Comparison of ENCODE assay signal across 16 mouse cellular contexts in the genomic region with DNA sequence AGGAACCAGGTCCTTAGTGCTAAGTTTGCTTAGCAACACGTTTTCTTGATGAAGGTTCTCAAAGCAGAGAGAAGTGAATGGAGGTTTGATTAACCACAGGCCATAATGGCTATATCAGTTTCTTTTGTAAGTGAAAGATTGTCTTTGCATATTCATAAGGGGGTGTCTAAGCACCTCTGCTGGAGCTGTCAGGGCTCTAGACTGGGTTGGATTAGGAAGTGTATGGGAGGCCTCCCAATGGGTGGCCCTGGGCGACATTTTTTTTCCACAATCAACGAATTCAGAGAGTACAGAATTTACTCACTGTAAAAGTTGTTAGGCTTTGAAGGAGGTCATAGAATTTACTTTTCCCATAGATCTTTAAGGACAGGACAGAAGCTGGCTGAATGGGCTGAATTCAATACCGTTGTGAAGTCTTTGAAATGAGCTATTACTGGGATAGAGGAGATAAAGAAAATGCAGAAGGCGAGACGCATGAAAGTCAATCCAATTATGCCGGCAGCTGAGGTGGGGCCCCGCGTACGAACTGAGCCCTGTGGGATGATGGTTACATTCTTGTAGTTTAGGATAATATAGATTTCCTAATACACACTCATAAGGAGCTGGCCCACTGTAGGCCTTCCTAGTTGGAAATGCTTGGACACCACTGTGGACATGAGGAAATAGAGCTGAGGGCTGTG.
DNase-seq lines count a peak whose midpoint lies in the region; ATAC-seq and TF ChIP-seq lines count a peak whose summit lies in the region.
"Had no signal": no experiment of that assay in that cellular context is flagged by ENCODE, and none has a peak within 500 bp of the region (broad histone marks: within the 10 kb centered on the region; RNA-seq: fewer than 3 reads in every experiment).

No protein-coding gene starts in this region.

- H3K27ac ChIP-seq in forebrain, embryonic 12.5 days = peak overlapping the region; percentile 60
- peak overlapping the region; percentile 66 for H3K27ac ChIP-seq in hindbrain, embryonic 14.5 days
- H3K27ac ChIP-seq in midbrain, embryonic 16.5 days (ENCODE audit: low read length) = peak overlapping the region; percentile 66
- no peak overlapping the region for H3K27ac ChIP-seq in liver, postnatal 0 days (ENCODE audit: low read depth)
- H3K27ac ChIP-seq: kidney, postnatal 0 days had no signal

- no peak overlapping the region for H3K4me2 ChIP-seq in forebrain, embryonic 12.5 days
- H3K4me2 ChIP-seq in hindbrain, embryonic 14.5 days (replicated peaks) = no peak overlapping the region
- H3K4me2 ChIP-seq in midbrain, embryonic 16.5 days (ENCODE audit: low read length) = no peak overlapping the region
- no peak overlapping the region for H3K4me2 ChIP-seq in liver, postnatal 0 days (ENCODE audit: low read depth, low read length)

- TF ChIP-seq CTCF in liver, postnatal 0 days (IDR thresholded peaks at IDR 0.05; ENCODE audit: low read depth) = no peak

- peaks cover 27% of the 10 kb centered on the region for H3K4me1 ChIP-seq in forebrain, embryonic 12.5 days
- peaks cover 18% of the 10 kb centered on the region for H3K4me1 ChIP-seq in hindbrain, embryonic 14.5 days (replicated peaks; ENCODE audit: control insufficient read depth, insufficient read depth, low read length)
- H3K4me1 ChIP-seq in midbrain, embryonic 16.5 days (ENCODE audit: control insufficient read depth, insufficient read depth, low read length) = peaks cover 19% of the 10 kb centered on the region
- no peaks in the 10 kb centered on the region for H3K4me1 ChIP-seq in liver, postnatal 0 days (ENCODE audit: insufficient read depth)

- H3K9ac ChIP-seq in forebrain, embryonic 12.5 days = no peak overlapping the region
- no peak overlapping the region for H3K9ac ChIP-seq in hindbrain, embryonic 14.5 days
- no peak overlapping the region for H3K9ac ChIP-seq in midbrain, embryonic 16.5 days (ENCODE audit: low read depth, low read length)
- no peak overlapping the region for H3K9ac ChIP-seq in liver, postnatal 0 days (replicated peaks)

- DNase-seq in heart, adult 11 months = peak; percentile 87
- no peak for DNase-seq in heart, postnatal 25 days (ENCODE audit: low spot score)
- no peak for DNase-seq in hindbrain, embryonic 14.5 days (ENCODE audit: low spot score)
- no peak for DNase-seq in ovary, postnatal 10 days (ENCODE audit: low spot score)
- no peak for DNase-seq in liver, postnatal 0 days
- no peak for DNase-seq in retina, embryonic 14.5 days (ENCODE audit: low spot score)
- DNase-seq: cerebellum, postnatal 14 days; retina, postnatal 1 day; thymus, postnatal 36 days had no signal

- TF ChIP-seq EP300 in liver, postnatal 0 days (IDR thresholded peaks at IDR 0.05; ENCODE audit: low read depth) = no peak

- H3K4me3 ChIP-seq in forebrain, embryonic 12.5 days (replicated peaks) = no peak overlapping the region
- H3K4me3 ChIP-seq in hindbrain, embryonic 14.5 days (replicated peaks; ENCODE audit: low read length) = no peak overlapping the region
- no peak overlapping the region for H3K4me3 ChIP-seq in midbrain, embryonic 16.5 days (ENCODE audit: low read depth, low read length)
- no peak overlapping the region for H3K4me3 ChIP-seq in liver, postnatal 0 days (ENCODE audit: low read depth, low read length)
- H3K4me3 ChIP-seq: erythroblast, embryonic 14.5 days; myocyte had no signal

- H3K36me3 ChIP-seq in forebrain, embryonic 12.5 days (replicated peaks) = no peaks in the 10 kb centered on the region; the same call in 1 of the 2 replicates
- H3K36me3 ChIP-seq in hindbrain, embryonic 14.5 days (replicated peaks; ENCODE audit: control insufficient read depth, insufficient read depth) = peaks cover 21% of the 10 kb centered on the region
- H3K36me3 ChIP-seq in midbrain, embryonic 16.5 days (ENCODE audit: control insufficient read depth, insufficient read depth, low read length) = no peaks in the 10 kb centered on the region
- H3K36me3 ChIP-seq in liver, postnatal 0 days (replicated peaks; ENCODE audit: insufficient read depth, low read length) = no peaks in the 10 kb centered on the region

- 19% methylated on average over 10 of the region's 10 CpGs for WGBS in forebrain, embryonic 12.5 days
- WGBS in hindbrain, embryonic 14.5 days = 27% methylated on average over 10 of the region's 10 CpGs
- 12% methylated on average over 10 of the region's 10 CpGs for WGBS in midbrain, embryonic 16.5 days
- WGBS in liver, postnatal 0 days (ENCODE audit: insufficient replicate concordance) = 76% methylated on average over 10 of the region's 10 CpGs

- ATAC-seq in forebrain, embryonic 12.5 days (ENCODE audit: low FRiP score) = peak; percentile 75; the same call in 1 of the 2 replicates
- peak; percentile 27; the same call in 1 of the 2 replicates for ATAC-seq in hindbrain, embryonic 14.5 days (ENCODE audit: low FRiP score)
- ATAC-seq in midbrain, embryonic 16.5 days = no peak
- ATAC-seq in liver, postnatal 0 days = no peak
- ATAC-seq: activated CD4-positive, CD25-positive, alpha-beta regulatory T cell, adult 4 months; inflammation-experienced regulatory T-cells, adult 6 months had no signal

- intact Hi-C loops in heart, postnatal 25 days (cut with DNase I) = no loop called here

- no peaks in the 10 kb centered on the region for H3K9me3 ChIP-seq in forebrain, embryonic 12.5 days
- H3K9me3 ChIP-seq in hindbrain, embryonic 14.5 days (ENCODE audit: control insufficient read depth, low read length) = no peaks in the 10 kb centered on the region
- no peaks in the 10 kb centered on the region for H3K9me3 ChIP-seq in midbrain, embryonic 16.5 days (replicated peaks; ENCODE audit: control insufficient read depth, low read length, poor library complexity, severe bottlenecking)
- no peaks in the 10 kb centered on the region for H3K9me3 ChIP-seq in liver, postnatal 0 days (ENCODE audit: low read length)

- no peaks in the 10 kb centered on the region for H3K27me3 ChIP-seq in forebrain, embryonic 12.5 days
- H3K27me3 ChIP-seq in hindbrain, embryonic 14.5 days (ENCODE audit: control insufficient read depth, insufficient read depth, low read length) = no peaks in the 10 kb centered on the region
- H3K27me3 ChIP-seq in midbrain, embryonic 16.5 days (ENCODE audit: control insufficient read depth, insufficient read depth, low read depth, low read length) = no peaks in the 10 kb centered on the region; the same call in 1 of the 2 replicates
- H3K27me3 ChIP-seq in liver, postnatal 0 days (ENCODE audit: insufficient read depth, low read length) = no peaks in the 10 kb centered on the region

Comparison
In these comparisons a context has a peak if more than half of its experiments do, and no peak if none do; other contexts are left out.
1. ATAC-seq: peak in forebrain, embryonic 12.5 days (single experiment) and hindbrain, embryonic 14.5 days (single experiment); none in midbrain, embryonic 16.5 days (single experiment) and liver, postnatal 0 days (single experiment).